Mouse (Mus musculus): ENCODE measurements around the gene Nppc. TPM values are rescaled to one million over a fixed set of nuclear protein-coding genes. Genes with fewer than 3 reads are reported as not detected.

Nppc gene
- total RNA-seq (2021), result 10 to 100 TPM; 11.2 to 14.1 TPM

GRCm38 (mm10) chr1:86670279-86671038 lies at the start of gene Nppc:
Nppc (minus strand) TSS chr1:86670571.
- peak; percentile 84 to 88 for DNase-seq (ENCODE audit: low spot score in 2 of 2)
- intact Hi-C loops (cut with DNase I), result loop anchor here (1.0 kb wide), 1 partner anchor 372 kb away; no protein-coding TSS in a partner anchor

- DNase-seq (ENCODE audit: low spot score in 2 of 2), result no peak
- intact Hi-C loops (cut with DNase I), result no loop called here
These were observed 49.0 kb upstream of the Nppc start for GRCm38 (mm10) chr1:86719391-86719790.

GRCm38 (mm10) chr1:86718190-86718589 lies 47.8 kb upstream of the Nppc start:
- intact Hi-C loops (cut with DNase I), result no loop called here

GRCm38 (mm10) chr1:86713054-86713453 lies 42.7 kb upstream of the Nppc start:
- DNase-seq (ENCODE audit: low spot score in 2 of 2), result no peak
- intact Hi-C loops (cut with DNase I), result no loop called here

More at GRCm38 (mm10) chr1:86718190-86718589, 47.8 kb upstream of the Nppc start:
- no peak for DNase-seq (ENCODE audit: low spot score in 2 of 2)

- intact Hi-C loops (cut with DNase I), result no loop called here
- no peak for DNase-seq (ENCODE audit: low spot score in 2 of 2)
These were observed 41.7 kb upstream of the Nppc start for GRCm38 (mm10) chr1:86712045-86712444.

- DNase-seq (ENCODE audit: low spot score in 2 of 2), result no peak
- intact Hi-C loops (cut with DNase I), result no loop called here
These were observed 39.2 kb upstream of the Nppc start for GRCm38 (mm10) chr1:86709546-86709945.

- intact Hi-C loops (cut with DNase I), result no loop called here
These were observed 35.1 kb upstream of the Nppc start for GRCm38 (mm10) chr1:86705461-86705860.

GRCm38 (mm10) chr1:86703965-86704326 lies 33.6 kb upstream of the Nppc start:
- no peak for DNase-seq (ENCODE audit: low spot score in 2 of 2)
- intact Hi-C loops (cut with DNase I), result no loop called here

More at GRCm38 (mm10) chr1:86705461-86705860, 35.1 kb upstream of the Nppc start:
- DNase-seq (ENCODE audit: low spot score in 2 of 2), result no peak

GRCm38 (mm10) chr1:86703300-86703964 lies 33.1 kb upstream of the Nppc start, which contains the start of gene Dis3l2:
Dis3l2 (plus strand) TSS chr1:86703808.
- intact Hi-C loops (cut with DNase I), result no loop called here
- peak; percentile 89 to 90 for DNase-seq (ENCODE audit: low spot score in 2 of 2)

- no peak for DNase-seq (ENCODE audit: low spot score in 2 of 2)
- intact Hi-C loops (cut with DNase I), result no loop called here
These were observed 30.0 kb upstream of the Nppc start for GRCm38 (mm10) chr1:86700367-86700766.

- DNase-seq (ENCODE audit: low spot score in 2 of 2), result no peak
- intact Hi-C loops (cut with DNase I), result no loop called here
These were observed 29.2 kb upstream of the Nppc start for GRCm38 (mm10) chr1:86699346-86700136.

- intact Hi-C loops (cut with DNase I), result no loop called here
- DNase-seq (ENCODE audit: low spot score in 2 of 2), result no peak
These were observed 28.4 kb upstream of the Nppc start for GRCm38 (mm10) chr1:86698721-86699120.

GRCm38 (mm10) chr1:86696948-86697347 lies 26.6 kb upstream of the Nppc start:
- no peak for DNase-seq (ENCODE audit: low spot score in 2 of 2)
- intact Hi-C loops (cut with DNase I), result no loop called here

GRCm38 (mm10) chr1:86691027-86691426 lies 20.7 kb upstream of the Nppc start:
- intact Hi-C loops (cut with DNase I), result no loop called here
- DNase-seq (ENCODE audit: low spot score in 2 of 2), result no peak

GRCm38 (mm10) chr1:86687236-86687635 lies 16.9 kb upstream of the Nppc start:
- intact Hi-C loops (cut with DNase I), result no loop called here
- no peak for DNase-seq (ENCODE audit: low spot score in 2 of 2)

- DNase-seq (ENCODE audit: low spot score in 2 of 2), result no peak
- intact Hi-C loops (cut with DNase I), result no loop called here
These were observed 8.3 kb upstream of the Nppc start for GRCm38 (mm10) chr1:86678667-86679066.

- intact Hi-C loops (cut with DNase I), result no loop called here
- DNase-seq (ENCODE audit: low spot score in 2 of 2), result no peak
These were observed 7.3 kb upstream of the Nppc start for GRCm38 (mm10) chr1:86677624-86678023.

- intact Hi-C loops (cut with DNase I), result no loop called here
- DNase-seq (ENCODE audit: low spot score in 2 of 2), result no peak
These were observed 4.8 kb upstream of the Nppc start for GRCm38 (mm10) chr1:86675126-86675525.

GRCm38 (mm10) chr1:86674385-86674784 lies 4.0 kb upstream of the Nppc start:
- intact Hi-C loops (cut with DNase I), result no loop called here
- no peak for DNase-seq (ENCODE audit: low spot score in 2 of 2)
